Mouse (Mus musculus) intestine, embryonic 14.5 days (tissue): ENCODE data around the gene Map7d1. TPM values are rescaled to one million over a fixed set of nuclear protein-coding genes. Genes with fewer than 3 reads are reported as not detected.

Experiments used
- ATAC-seq: fragments of 200-750 bp; cut with Nextera tagmentation; replicated peaks from 2 replicates; pipeline ENCODE4 v1.8.0; 2017; ENCODE audit warnings: low read depth, moderate number of reproducible peaks, moderate TSS enrichment, moderate library complexity; ENCODE audit not compliant: low FRiP score, low TSS enrichment
- DNase-seq: peaks from one replicate; pipeline ENCODE4 v3.0.0-alpha.2; 2018; ENCODE audit warnings: low spot score
- H3K27ac ChIP-seq: fragments of 300-500 bp; sonication (generic); 2 replicates; pipeline ENCODE4 v1.5.1; 2014; ENCODE audit warnings: low read depth, mild to moderate bottlenecking, control low read depth
- H3K27me3 ChIP-seq: fragments of 300-500 bp; sonication (generic); replicated peaks from 2 replicates; pipeline ENCODE4 v1.6.1; 2014; ENCODE audit warnings: low read length, control low read depth; ENCODE audit not compliant: control insufficient read depth, insufficient read depth
- H3K36me3 ChIP-seq: fragments of 300-500 bp; sonication (generic); 2 replicates; pipeline ENCODE4 v1.6.1; 2014; ENCODE audit warnings: low read length, control low read depth; ENCODE audit not compliant: control insufficient read depth, insufficient read depth
- H3K4me1 ChIP-seq: fragments of 300-500 bp; sonication (generic); replicated peaks from 2 replicates; pipeline ENCODE4 v1.6.1; 2014; ENCODE audit warnings: low read length, control low read depth, mixed read lengths; ENCODE audit not compliant: control insufficient read depth, insufficient read depth
- H3K4me2 ChIP-seq: fragments of 300-500 bp; sonication (generic); 2 replicates; pipeline ENCODE4 v1.6.1; 2014; ENCODE audit warnings: low read length
- H3K4me3 ChIP-seq: fragments of 300-500 bp; sonication (generic); 2 replicates; pipeline ENCODE4 v1.5.1; 2014; ENCODE audit warnings: low read depth, low read length, control low read depth, mixed read lengths
- H3K9ac ChIP-seq: fragments of 300-500 bp; sonication (generic); 2 replicates; pipeline ENCODE4 v1.6.1; 2014; ENCODE audit warnings: mild to moderate bottlenecking, low read length
- H3K9me3 ChIP-seq: fragments of 300-500 bp; sonication (generic); 2 replicates; pipeline ENCODE4 v1.6.1; 2016; ENCODE audit warnings: low read length, control low read depth; ENCODE audit not compliant: control insufficient read depth
- WGBS: fragments of 180-500 bp; shearing (Covaris S2); extraction: QIAGEN DNeasy Blood & Tissue Kit; methylation state at CpG from one replicate; pipeline ENCODE4 v1.1.7; 2014; 5-methylcytosine and 5-hydroxymethylcytosine counted together
- polyA plus RNA-seq: library from polyadenylated mRNA; unstranded; fragments of >200 nt; fragmentation: Nextera tagmentation; extraction: Ambion mirVana; gene quantifications from 2 replicates; pipeline ENCODE4 v1.2.1, GENCODE M21; 2014

Map7d1 gene
- 37.8 and 38.0 TPM in 2 replicates for polyA plus RNA-seq

GRCm38 (mm10) chr4:126256131-126256791, at the start of gene Map7d1:
TSS of gene Map7d1 (minus strand) at chr4:126256343.
- peak within 1 kb of the TSS; percentile 97 for H3K9ac ChIP-seq
- ATAC-seq (peak; percentile 85), DNase-seq (peak; percentile 96)
- H3K4me2 ChIP-seq: peak within 1 kb of the TSS; percentile 91
- no peaks in the 10 kb centered on the region for H3K36me3 ChIP-seq
- H3K4me1 ChIP-seq: peaks cover 71% of the 10 kb centered on the region
- H3K27me3 ChIP-seq: no peaks in the 10 kb centered on the region
- peak within 1 kb of the TSS; percentile 92 for H3K4me3 ChIP-seq
- WGBS: under 1% methylated on average over 59 of the region's 59 CpGs
- H3K27ac ChIP-seq: peak within 1 kb of the TSS; percentile 95
- no peaks in the 10 kb centered on the region for H3K9me3 ChIP-seq

GRCm38 (mm10) chr4:126305428-126305827, 49.3 kb upstream of the Map7d1 start:
- ATAC-seq (no peak), DNase-seq (no peak)
- H3K4me2 ChIP-seq: no peak overlapping the region
- H3K4me1 ChIP-seq: peaks cover 12% of the 10 kb centered on the region
- peaks cover 5% of the 10 kb centered on the region; the same call in 1 of the 2 replicates for H3K9me3 ChIP-seq
- peaks cover 28% of the 10 kb centered on the region for H3K27me3 ChIP-seq
- H3K9ac ChIP-seq: no peak overlapping the region
- WGBS: 88% methylated on average over 1 of the region's 1 CpGs
- no peak overlapping the region for H3K4me3 ChIP-seq
- H3K27ac ChIP-seq: no peak overlapping the region
- no peaks in the 10 kb centered on the region for H3K36me3 ChIP-seq

- Histone ChIP-seq H3K36me3 (no peaks in the 10 kb centered on the region), H3K9me3 (peaks cover 5% of the 10 kb centered on the region; the same call in 1 of the 2 replicates), H3K27me3 (peaks cover 35% of the 10 kb centered on the region), H3K4me1 (peaks cover 12% of the 10 kb centered on the region), H3K9ac (no peak overlapping the region), H3K27ac (no peak overlapping the region), H3K4me2 (no peak overlapping the region), H3K4me3 (no peak overlapping the region)
- ATAC-seq (no peak), DNase-seq (no peak)
- WGBS: 60% methylated on average over 4 of the region's 4 CpGs
These were observed 47.7 kb upstream of the Map7d1 start for GRCm38 (mm10) chr4:126303877-126304276.

GRCm38 (mm10) chr4:126301584-126302309, 45.6 kb upstream of the Map7d1 start:
- WGBS: 11% methylated on average over 27 of the region's 27 CpGs
- no peak for ATAC-seq
- Histone ChIP-seq H3K27ac (no peak overlapping the region), H3K4me1 (peaks cover 16% of the 10 kb centered on the region), H3K36me3 (no peaks in the 10 kb centered on the region), H3K9me3 (peaks cover 5% of the 10 kb centered on the region; the same call in 1 of the 2 replicates), H3K27me3 (peaks cover 43% of the 10 kb centered on the region), H3K4me2 (peak overlapping the region; percentile 67), H3K9ac (peak overlapping the region; percentile 29; the same call in 1 of the 2 replicates), H3K4me3 (peak overlapping the region; percentile 31)
- no peak for DNase-seq

- DNase-seq: peak; percentile 73
- Histone ChIP-seq H3K4me3 (peak overlapping the region; percentile 31), H3K9ac (peak overlapping the region; percentile 29; the same call in 1 of the 2 replicates), H3K27me3 (peaks cover 48% of the 10 kb centered on the region), H3K4me2 (peak overlapping the region; percentile 67), H3K9me3 (peaks cover 3% of the 10 kb centered on the region; the same call in 1 of the 2 replicates), H3K36me3 (no peaks in the 10 kb centered on the region), H3K27ac (no peak overlapping the region), H3K4me1 (peaks cover 23% of the 10 kb centered on the region)
- peak; percentile 44; the same call in 1 of the 2 replicates for ATAC-seq
- WGBS: under 1% methylated on average over 50 of the region's 50 CpGs
These were observed 44.9 kb upstream of the Map7d1 start for GRCm38 (mm10) chr4:126300916-126301583.

GRCm38 (mm10) chr4:126296617-126297101, 40.5 kb upstream of the Map7d1 start:
- no peaks in the 10 kb centered on the region for H3K9me3 ChIP-seq
- under 1% methylated on average over 34 of the region's 34 CpGs for WGBS
- H3K27ac ChIP-seq: peak overlapping the region; percentile 18; the same call in 1 of the 2 replicates
- peak overlapping the region; percentile 20 for H3K4me3 ChIP-seq
- ATAC-seq (peak; percentile 41; the same call in 1 of the 2 replicates), DNase-seq (peak; percentile 78)
- H3K9ac ChIP-seq: peak overlapping the region; percentile 29
- peaks cover 39% of the 10 kb centered on the region for H3K27me3 ChIP-seq
- H3K4me2 ChIP-seq: peak overlapping the region; percentile 54
- H3K36me3 ChIP-seq: no peaks in the 10 kb centered on the region
- H3K4me1 ChIP-seq: peaks cover 21% of the 10 kb centered on the region

- H3K4me3 ChIP-seq: no peak overlapping the region
- H3K4me1 ChIP-seq: peaks cover 14% of the 10 kb centered on the region; the same call in 1 of the 2 replicates
- 46% methylated on average over 4 of the region's 4 CpGs for WGBS
- H3K27me3 ChIP-seq: peaks cover 32% of the 10 kb centered on the region
- no peak for DNase-seq
- no peak for ATAC-seq
- no peak overlapping the region for H3K4me2 ChIP-seq
- H3K27ac ChIP-seq: no peak overlapping the region
- H3K9me3 ChIP-seq: no peaks in the 10 kb centered on the region
- H3K36me3 ChIP-seq: no peaks in the 10 kb centered on the region
- H3K9ac ChIP-seq: no peak overlapping the region
These were observed 39.8 kb upstream of the Map7d1 start for GRCm38 (mm10) chr4:126295937-126296336.

- ATAC-seq: no peak
- Histone ChIP-seq H3K27me3 (peaks cover 24% of the 10 kb centered on the region), H3K4me2 (no peak overlapping the region)
These were observed 39.0 kb upstream of the Map7d1 start for GRCm38 (mm10) chr4:126295152-126295551.

More at GRCm38 (mm10) chr4:126295152-126295551, 39.0 kb upstream of the Map7d1 start:
- Histone ChIP-seq H3K36me3 (no peaks in the 10 kb centered on the region), H3K27ac (no peak overlapping the region), H3K4me3 (no peak overlapping the region), H3K9me3 (no peaks in the 10 kb centered on the region), H3K9ac (no peak overlapping the region), H3K4me1 (peaks cover 10% of the 10 kb centered on the region; the same call in 1 of the 2 replicates)
- 70% methylated on average over 6 of the region's 6 CpGs for WGBS
- no peak for DNase-seq
